Mouse (Mus musculus) brain, embryonic 14.5 days (tissue): ENCODE results near the gene Tmem259.

Experiments
- CTCF ChIP-seq: fragments of 200-500 bp; IDR thresholded peaks from 2 replicates; pipeline ENCODE4 v1.5.1; 2012; ENCODE audit warnings: inconsistent platforms, mild to moderate bottlenecking, moderate library complexity, borderline replicate concordance; ENCODE audit not compliant: insufficient read depth, insufficient read length; ENCODE audit errors: extremely low read depth
- POLR2A ChIP-seq: fragments of 200-500 bp; IDR thresholded peaks from 2 replicates; pipeline ENCODE4 v1.6.1; 2012; ENCODE audit warnings: mild to moderate bottlenecking, inconsistent platforms, borderline replicate concordance; ENCODE audit not compliant: poor library complexity, insufficient read depth, insufficient read length, severe bottlenecking; ENCODE audit errors: extremely low read depth

DNA sequence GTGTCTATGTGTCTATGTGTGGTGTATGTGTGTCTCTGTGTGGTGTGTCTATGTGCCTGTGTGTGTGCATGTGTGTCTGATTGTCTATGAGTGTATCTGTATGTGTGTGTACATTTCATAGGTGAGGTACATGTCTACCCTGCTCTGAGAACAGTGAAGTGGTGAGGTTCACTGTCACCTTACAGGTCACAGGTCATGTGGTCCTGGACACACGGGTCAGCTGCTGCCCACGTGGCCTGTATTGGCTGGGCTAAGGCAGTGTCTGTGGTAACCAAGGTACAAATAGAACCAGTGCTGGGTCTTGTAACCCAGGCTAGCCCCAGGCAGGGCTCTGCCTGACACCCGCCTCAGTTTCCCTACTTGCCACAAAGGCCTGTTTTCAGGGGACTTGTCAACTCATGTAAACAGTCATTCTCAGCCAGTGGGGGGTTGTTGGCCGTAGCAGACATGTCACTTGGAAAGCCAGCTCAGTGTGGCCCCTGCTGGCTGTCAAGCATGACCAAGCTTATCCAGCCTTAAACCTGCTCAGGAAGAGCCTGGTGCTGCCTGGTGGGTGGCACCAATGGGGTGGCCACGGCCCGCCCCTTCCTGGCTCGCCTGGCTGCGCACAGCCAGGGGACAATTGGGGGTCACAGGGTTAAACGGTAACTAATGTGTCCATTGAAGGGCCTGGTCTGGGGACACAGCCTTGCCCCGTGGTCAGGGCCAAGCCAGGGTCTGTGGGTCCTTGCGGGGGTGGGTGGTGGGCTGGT is 46.2 kb downstream of the Tmem259 start:
- TF ChIP-seq CTCF: no peak
- TF ChIP-seq POLR2A: no peak
